Mouse (Mus musculus) activated CD4-positive, CD25-positive, alpha-beta regulatory T cell (primary cell): ENCODE results near the gene Rhof. TPM values are rescaled to one million over a fixed set of nuclear protein-coding genes. Genes with fewer than 3 reads are reported as not detected.

Source experiments
- polyA plus RNA-seq, 2 experiments: library from polyadenylated mRNA; unstranded; fragments of 100-300 nt; shearing (Covaris generic); gene quantifications; one replicate each; pipeline ENCODE4 v1.2.1; 2017

Rhof gene
- polyA plus RNA-seq = 100 to 1,000 TPM; 118 to 208 TPM

DNA sequence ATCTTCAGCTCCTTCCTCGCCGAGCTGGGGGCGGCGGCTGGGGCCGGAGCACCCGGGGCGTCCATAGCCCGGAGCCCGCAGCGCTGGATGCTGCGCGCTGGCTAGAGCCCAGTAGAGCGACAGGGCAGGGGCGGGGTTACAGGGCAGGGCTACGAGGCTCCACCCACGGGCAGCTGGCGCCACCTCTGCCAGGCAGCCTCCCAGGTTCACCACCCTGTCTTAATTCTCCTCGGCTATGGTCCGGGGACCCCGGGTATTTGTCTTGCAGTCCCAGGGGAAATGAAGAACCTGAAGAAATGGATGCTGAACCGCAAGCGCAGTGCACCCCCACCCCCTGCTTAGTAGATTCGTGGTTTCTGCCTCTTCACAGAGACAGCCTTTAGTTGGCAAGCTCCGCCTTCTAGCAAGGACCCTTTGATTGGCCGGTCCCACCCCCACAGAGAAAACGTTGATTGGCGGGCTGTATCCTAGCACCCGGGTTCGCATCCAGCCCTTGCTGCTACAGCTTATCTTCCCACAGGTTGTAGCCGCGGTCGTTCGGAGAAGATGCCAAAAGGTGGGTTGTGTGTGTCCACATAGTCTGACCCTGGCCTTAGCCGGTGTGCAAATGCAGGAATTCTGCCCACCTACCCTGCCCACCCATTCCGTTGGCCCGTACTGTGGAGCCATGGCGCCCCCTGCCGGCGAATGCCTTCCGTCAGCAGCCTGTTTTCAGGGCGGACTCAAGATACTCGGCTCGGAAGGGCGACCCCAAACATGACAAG, at the start of gene Rhof:
Gene Rhof (minus strand): TSS at position 385 of the 764 bp plus-strand sequence.

DNA sequence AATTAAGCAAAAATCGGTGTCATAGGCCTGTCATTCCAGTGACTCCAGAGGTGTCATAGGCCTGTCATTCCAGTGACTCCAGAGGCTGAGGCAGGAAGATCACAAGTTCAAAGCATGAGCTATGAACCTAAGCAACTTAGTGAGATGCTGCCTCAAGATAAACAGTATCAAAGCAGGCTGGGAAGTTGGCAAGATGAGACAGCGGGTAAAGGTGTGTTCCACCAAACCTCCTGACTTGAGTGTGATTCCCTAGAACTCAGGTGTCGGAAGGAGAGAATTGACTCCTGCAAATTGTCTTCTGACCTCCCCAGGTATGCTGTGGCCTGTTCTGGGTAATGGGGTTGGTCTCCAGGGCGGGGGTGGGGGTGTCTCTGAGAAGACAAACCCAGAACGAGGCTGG, 36.8 kb upstream of the Rhof start, which contains the start of gene Psmd9:
Gene Psmd9 (plus strand): TSS at position 130 of the 400 bp plus-strand sequence.

DNA sequence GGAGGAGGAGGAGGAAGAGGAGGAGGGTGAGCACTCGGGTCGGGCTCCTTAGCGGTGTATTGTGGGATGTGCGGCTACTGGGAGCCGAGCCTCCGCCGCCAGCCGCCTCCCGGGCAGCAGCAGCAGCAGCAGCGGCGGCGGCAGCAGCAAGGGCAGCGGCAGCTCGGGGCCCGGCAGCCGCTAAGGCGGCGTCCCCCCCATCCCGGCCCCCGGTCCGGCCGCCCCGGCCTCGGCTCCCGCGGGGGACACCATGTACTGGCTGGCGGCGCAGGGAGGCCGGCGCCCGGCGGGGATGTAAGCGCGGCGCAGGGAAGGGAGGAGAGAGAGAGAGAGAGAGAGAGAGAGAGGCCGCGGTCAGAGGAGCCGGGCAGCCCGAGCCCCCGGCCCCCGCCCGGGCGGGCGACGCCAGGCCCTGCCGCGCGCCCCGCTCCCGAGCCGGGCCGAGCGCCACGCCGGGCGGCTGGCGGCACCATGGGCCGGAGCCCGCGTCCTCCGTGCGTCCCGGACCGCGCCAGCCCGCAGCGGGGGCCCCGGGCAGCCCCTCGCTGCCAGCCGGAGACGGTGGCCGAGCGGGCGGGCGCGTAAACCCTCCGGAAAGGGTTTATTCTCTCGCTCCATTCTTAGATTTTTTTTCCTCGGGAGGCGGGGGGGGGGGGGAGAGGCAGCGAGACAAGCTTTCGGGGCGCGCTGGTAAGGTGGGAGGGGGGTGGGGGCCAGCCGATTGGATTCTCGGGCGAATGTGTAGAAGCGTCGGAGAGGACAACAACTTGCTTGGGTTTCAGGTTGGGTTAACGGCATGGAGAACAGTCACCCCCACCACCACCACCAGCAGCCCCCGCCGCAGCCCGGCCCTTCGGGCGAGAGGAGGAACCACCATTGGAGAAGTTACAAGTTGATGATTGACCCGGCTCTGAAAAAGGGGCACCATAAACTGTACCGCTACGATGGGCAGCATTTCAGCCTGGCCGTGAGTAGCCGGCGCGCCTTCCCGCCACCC, 10.0 kb upstream of the Rhof start, which contains the start of gene Setd1b:
Gene Setd1b (plus strand): TSS at position 33 of the 997 bp plus-strand sequence.

GRCm38 (mm10) chr5:123068115-123068514, 64.4 kb downstream of the Rhof start, which contains the start of gene Tmem120b:
Gene Tmem120b (plus strand): TSS chr5:123068415.

Other genes with a start within 250 kb of the Rhof start
- gene Kdm2b, start 142.9 kb downstream of the Rhof start, polyA plus RNA-seq = 10 to 100 TPM; 22.6 to 34.1 TPM
- 100 to 1,000 TPM; 127 to 131 TPM for gene Orai1, start 117.6 kb downstream of the Rhof start, polyA plus RNA-seq
- 1 to 10 TPM in 1 of 2 experiments, under 1 TPM in 1; 0.80 to 2.4 TPM for gene Morn3, start 85.7 kb downstream of the Rhof start, polyA plus RNA-seq
- gene Tmem120b, start 64.3 kb downstream of the Rhof start, polyA plus RNA-seq = 1 to 10 TPM; 5.1 to 6.8 TPM
- gene Setd1b, start 9.5 kb upstream of the Rhof start, polyA plus RNA-seq = 1 to 10 TPM; 5.2 to 7.6 TPM
- 10 to 100 TPM; 53.2 to 73.4 TPM for gene Psmd9, start 36.7 kb upstream of the Rhof start, polyA plus RNA-seq
- not detected for gene Hpd, start 50.0 kb upstream of the Rhof start, polyA plus RNA-seq
- 1 to 10 TPM in 1 of 2 experiments, under 1 TPM in 1; 0.95 to 1.0 TPM for gene Wdr66, start 119.4 kb upstream of the Rhof start, polyA plus RNA-seq
- 1 to 10 TPM; 3.0 to 6.7 TPM for gene Bcl7a, start 211.1 kb upstream of the Rhof start, polyA plus RNA-seq